In the genomic region with DNA sequence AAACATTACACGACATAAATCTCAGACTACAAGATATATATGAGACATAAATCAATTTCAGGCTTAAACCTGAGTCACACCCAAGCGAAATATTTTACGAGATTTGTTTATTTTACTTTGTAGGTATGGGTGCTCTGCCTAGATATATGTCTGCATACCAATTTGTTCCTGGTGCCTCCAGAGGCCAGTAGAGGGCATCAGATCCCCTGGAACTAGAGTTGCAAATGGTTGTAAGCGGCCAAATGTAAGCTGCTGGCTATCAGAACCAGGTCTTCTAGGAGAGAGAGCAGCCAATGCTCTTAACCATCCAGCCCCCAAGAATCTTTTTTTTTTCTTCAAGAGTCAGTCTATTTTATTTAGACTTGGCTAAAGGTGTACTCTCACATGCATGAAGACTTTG, we compare ENCODE assay signal across 10 mouse cellular contexts. TPM values are rescaled to one million over a fixed set of nuclear protein-coding genes. Genes with fewer than 3 reads are reported as not detected.
DNase-seq lines count a peak whose midpoint lies in the region; ATAC-seq and TF ChIP-seq lines count a peak whose summit lies in the region.
"Had no signal": no experiment of that assay in that cellular context is flagged by ENCODE, and none has a peak within 500 bp of the region (broad histone marks: within the 10 kb centered on the region; RNA-seq: fewer than 3 reads in every experiment).

No protein-coding gene starts in this region.

- no peak for ATAC-seq in kidney, postnatal 0 days (replicated peaks; ENCODE audit: low FRiP score, low read depth)
- ATAC-seq in kidney, embryonic 15.5 days (replicated peaks; ENCODE audit: low FRiP score) = no peak
- ATAC-seq in embryonic facial prominence, embryonic 11.5 days (replicated peaks; ENCODE audit: insufficient number of reproducible peaks, low FRiP score, low TSS enrichment, low read depth) = no peak
- ATAC-seq in cerebellum, adult (ENCODE audit: insufficient number of reproducible peaks, low FRiP score, low TSS enrichment) = no peak

- H3K27me3 ChIP-seq in kidney, postnatal 0 days (ENCODE audit: insufficient read depth, low read length) = no peaks in the 10 kb centered on the region
- H3K27me3 ChIP-seq in kidney, embryonic 15.5 days = no peaks in the 10 kb centered on the region
- no peaks in the 10 kb centered on the region for H3K27me3 ChIP-seq in embryonic facial prominence, embryonic 11.5 days (ENCODE audit: control insufficient read depth, insufficient read depth, low read length)
- H3K27me3 ChIP-seq: embryonic facial prominence, embryonic 12.5 days; neural tube, embryonic 15.5 days had no signal

- WGBS in kidney, postnatal 0 days = 74% methylated on average over 4 of the region's 4 CpGs
- 72% methylated on average over 4 of the region's 4 CpGs for WGBS in kidney, embryonic 15.5 days
- 79% methylated on average over 4 of the region's 4 CpGs for WGBS in embryonic facial prominence, embryonic 11.5 days

- H3K9me3 ChIP-seq in kidney, postnatal 0 days (replicated peaks; ENCODE audit: low read length) = no peaks in the 10 kb centered on the region
- H3K9me3 ChIP-seq in kidney, embryonic 15.5 days (replicated peaks) = no peaks in the 10 kb centered on the region
- no peaks in the 10 kb centered on the region for H3K9me3 ChIP-seq in embryonic facial prominence, embryonic 11.5 days (replicated peaks; ENCODE audit: control insufficient read depth, low read length)
- H3K9me3 ChIP-seq: embryonic facial prominence, embryonic 12.5 days; neural tube, embryonic 15.5 days had no signal

- peak; percentile 22 for DNase-seq in kidney, postnatal 0 days (ENCODE audit: low spot score)
- DNase-seq in NIH3T3 (ENCODE audit: low read depth) = peak; percentile 40
- peak; percentile 56 for DNase-seq in embryonic facial prominence, embryonic 11.5 days (ENCODE audit: low spot score)
- peak; percentile 21 for DNase-seq in naive thymus-derived CD4-positive, alpha-beta T cell, adult 2 months (ENCODE audit: low read depth)
- DNase-seq in right cerebral cortex, postnatal 14 days = no peak
- DNase-seq in right cerebral cortex, postnatal 10 days (ENCODE audit: low spot score in 2 of 2) = no peak

- H3K4me2 ChIP-seq in kidney, postnatal 0 days (ENCODE audit: low read length) = no peak overlapping the region
- no peak overlapping the region for H3K4me2 ChIP-seq in kidney, embryonic 15.5 days
- H3K4me2 ChIP-seq in embryonic facial prominence, embryonic 11.5 days (ENCODE audit: low read depth, low read length) = no peak overlapping the region
- H3K4me2 ChIP-seq: embryonic facial prominence, embryonic 12.5 days; neural tube, embryonic 15.5 days had no signal

- no peak overlapping the region for H3K9ac ChIP-seq in kidney, postnatal 0 days (ENCODE audit: low read depth, low read length)
- H3K9ac ChIP-seq in kidney, embryonic 15.5 days = no peak overlapping the region
- no peak overlapping the region for H3K9ac ChIP-seq in embryonic facial prominence, embryonic 11.5 days (replicated peaks; ENCODE audit: low read length)
- H3K9ac ChIP-seq: embryonic facial prominence, embryonic 12.5 days; neural tube, embryonic 15.5 days had no signal

- H3K27ac ChIP-seq in kidney, postnatal 0 days = no peak overlapping the region
- H3K27ac ChIP-seq in kidney, embryonic 15.5 days = no peak overlapping the region
- no peak overlapping the region for H3K27ac ChIP-seq in embryonic facial prominence, embryonic 11.5 days (replicated peaks; ENCODE audit: low read depth, low read length)
- H3K27ac ChIP-seq: embryonic facial prominence, embryonic 12.5 days; neural tube, embryonic 15.5 days had no signal

- TF ChIP-seq CTCF in kidney, postnatal 0 days (IDR thresholded peaks at IDR 0.05; ENCODE audit: low read depth) = peak; percentile 68

- peaks cover 71% of the 10 kb centered on the region for H3K36me3 ChIP-seq in kidney, postnatal 0 days (ENCODE audit: insufficient read depth, low read length)
- H3K36me3 ChIP-seq in kidney, embryonic 15.5 days = peaks cover 99% of the 10 kb centered on the region
- peaks cover 13% of the 10 kb centered on the region for H3K36me3 ChIP-seq in embryonic facial prominence, embryonic 11.5 days (replicated peaks; ENCODE audit: control insufficient read depth, insufficient read depth, low read depth, low read length)

- no peaks in the 10 kb centered on the region for H3K4me1 ChIP-seq in kidney, postnatal 0 days (replicated peaks; ENCODE audit: insufficient read depth, low read length)
- no peaks in the 10 kb centered on the region for H3K4me1 ChIP-seq in kidney, embryonic 15.5 days
- H3K4me1 ChIP-seq in embryonic facial prominence, embryonic 11.5 days (ENCODE audit: control insufficient read depth, insufficient read depth, low read length) = no peaks in the 10 kb centered on the region
- H3K4me1 ChIP-seq: embryonic facial prominence, embryonic 12.5 days; neural tube, embryonic 15.5 days had no signal

- H3K4me3 ChIP-seq in kidney, postnatal 0 days (replicated peaks; ENCODE audit: low read depth, low read length) = no peak overlapping the region
- no peak overlapping the region for H3K4me3 ChIP-seq in kidney, embryonic 15.5 days (replicated peaks)
- no peak overlapping the region for H3K4me3 ChIP-seq in embryonic facial prominence, embryonic 11.5 days (ENCODE audit: low read depth, low read length)
- H3K4me3 ChIP-seq: embryonic facial prominence, embryonic 12.5 days; neural tube, embryonic 15.5 days had no signal

RNA-seq across cellular contexts. Expression of a gene that starts 28.3 kb away (rescaled TPM):
- polyA plus RNA-seq in kidney, postnatal 0 days (2015; fragmentation: Nextera tagmentation; extraction: Ambion mirVana) = 45.9 and 50.8 TPM in 2 replicates
- polyA plus RNA-seq in kidney, embryonic 15.5 days (2015; fragmentation: Nextera tagmentation; extraction: Ambion mirVana) = 32.0 and 32.5 TPM in 2 replicates
- 6.4 and 7.4 TPM in 2 replicates for polyA plus RNA-seq in embryonic facial prominence, embryonic 11.5 days (2014; fragmentation: Nextera tagmentation; extraction: Ambion mirVana)

RNA-seq across cellular contexts. Expression of a gene that starts 51.7 kb away (rescaled TPM):
- polyA plus RNA-seq in kidney, postnatal 0 days (2015; fragmentation: Nextera tagmentation; extraction: Ambion mirVana) = 357 and 367 TPM in 2 replicates
- polyA plus RNA-seq in kidney, embryonic 15.5 days (2015; fragmentation: Nextera tagmentation; extraction: Ambion mirVana) = 325 and 336 TPM in 2 replicates
- polyA plus RNA-seq in embryonic facial prominence, embryonic 11.5 days (2014; fragmentation: Nextera tagmentation; extraction: Ambion mirVana) = 203 and 212 TPM in 2 replicates

Comparison
In these comparisons a context has a peak if more than half of its experiments do, and no peak if none do; other contexts are left out.
1. DNase-seq: peak in kidney, postnatal 0 days (single experiment), NIH3T3 (single experiment), embryonic facial prominence, embryonic 11.5 days (single experiment) and naive thymus-derived CD4-positive, alpha-beta T cell, adult 2 months (single experiment); none in right cerebral cortex, postnatal 14 days (single experiment) and right cerebral cortex, postnatal 10 days (0 of 2).